Mouse (Mus musculus) bone marrow, adult 2 months (tissue): Measurements from ENCODE around the gene Jarid2. TPM values are rescaled to one million over a fixed set of nuclear protein-coding genes. Genes with fewer than 3 reads are reported as not detected.
"Not testable (repeated sequence)": the region's sequence is repeated elsewhere in the genome, so short reads cannot be mapped to it uniquely, and the experiment has no call there.

Experiments used
- H3K27ac ChIP-seq: fragments of 200-500 bp; 2 replicates; pipeline ENCODE4 v1.5.1; 2012; ENCODE audit warnings: low read depth, mild to moderate bottlenecking, control low read depth, inconsistent platforms, low read length; ENCODE audit not compliant: control insufficient read depth, poor library complexity, insufficient read depth
- H3K4me1 ChIP-seq: fragments of 200-500 bp; 2 replicates; pipeline ENCODE4 v1.6.1; 2011; ENCODE audit warnings: low read length; ENCODE audit not compliant: control insufficient read depth, insufficient read depth
- H3K4me3 ChIP-seq: fragments of 200-500 bp; replicated peaks from 2 replicates; pipeline ENCODE3; 2011; ENCODE audit warnings: mild to moderate bottlenecking, low read depth, low read length, control low read depth; ENCODE audit not compliant: control insufficient read depth
- CTCF ChIP-seq: fragments of 200-500 bp; IDR thresholded peaks from 2 replicates; pipeline ENCODE4 v1.5.1; 2011; ENCODE audit warnings: low read length, control low read depth; ENCODE audit not compliant: control insufficient read depth, insufficient read depth
- POLR2A ChIP-seq: fragments of 200-500 bp; IDR thresholded peaks from 2 replicates; pipeline ENCODE4 v1.6.1; 2011; ENCODE audit warnings: low read depth, mild to moderate bottlenecking, control low read depth, low read length, borderline replicate concordance; ENCODE audit not compliant: control insufficient read depth
- WGBS: fragments of 180-500 bp; shearing (Covaris S2); methylation state at CpG from one replicate; pipeline ENCODE4 v1.1.7; 2018; 5-methylcytosine and 5-hydroxymethylcytosine counted together
- polyA plus RNA-seq: library from polyadenylated mRNA; stranded (reverse); fragments of >200 nt; gene quantifications from 2 replicates; pipeline ENCODE4 v1.2.4, GENCODE M21; 2011; ENCODE audit warnings: low replicate concordance; ENCODE audit not compliant: missing spikeins, insufficient read depth, insufficient read length

Jarid2 gene
- polyA plus RNA-seq, 1 experiment: 36.0 TPM

GRCm38 (mm10) chr13:44839866-44840835 is 110.9 kb downstream of the Jarid2 start:
- Histone ChIP-seq H3K4me3 (no peak overlapping the region), H3K4me1 (no peaks in the 10 kb centered on the region), H3K27ac (no peak overlapping the region)
- TF ChIP-seq CTCF: no peak
- TF ChIP-seq POLR2A: no peak
- 40% methylated on average over 20 of the region's 20 CpGs for WGBS

GRCm38 (mm10) chr13:44851426-44851825 is 122.2 kb downstream of the Jarid2 start:
- H3K27ac ChIP-seq: no peak overlapping the region

GRCm38 (mm10) chr13:44852024-44852423 is 122.8 kb downstream of the Jarid2 start:
- WGBS: 64% methylated on average over 3 of the region's 3 CpGs
- no peak overlapping the region for H3K27ac ChIP-seq
- TF ChIP-seq CTCF: no peak
- TF ChIP-seq POLR2A: no peak
- no peaks in the 10 kb centered on the region for H3K4me1 ChIP-seq
- no peak overlapping the region for H3K4me3 ChIP-seq

More at GRCm38 (mm10) chr13:44851426-44851825, 122.2 kb downstream of the Jarid2 start:
- TF ChIP-seq POLR2A (no peak), CTCF (no peak)
- Histone ChIP-seq H3K4me3 (no peak overlapping the region), H3K4me1 (no peaks in the 10 kb centered on the region)
- WGBS: 91% methylated on average over 2 of the region's 2 CpGs

GRCm38 (mm10) chr13:44865566-44865965 is 136.3 kb downstream of the Jarid2 start:
- Histone ChIP-seq H3K4me1 (no peaks in the 10 kb centered on the region), H3K4me3 (no peak overlapping the region), H3K27ac (no peak overlapping the region)
- 48% methylated on average over 2 of the region's 2 CpGs for whole genome bisulfite sequencing
- TF ChIP-seq POLR2A (no peak), CTCF (no peak)

- TF ChIP-seq POLR2A (no peak), CTCF (no peak)
- WGBS: 79% methylated on average over 4 of the region's 4 CpGs
- H3K4me1 ChIP-seq: no peaks in the 10 kb centered on the region
- no peak overlapping the region for H3K4me3 ChIP-seq
- H3K27ac ChIP-seq: no peak overlapping the region
Measured at GRCm38 (mm10) chr13:44868037-44868650, 138.9 kb downstream of the Jarid2 start.

GRCm38 (mm10) chr13:44869418-44870119 is 140.3 kb downstream of the Jarid2 start:
- WGBS: 78% methylated on average over 47 of the region's 47 CpGs
- H3K4me3 ChIP-seq, H3K4me1 ChIP-seq, H3K27ac ChIP-seq: not testable (repeated sequence)

GRCm38 (mm10) chr13:44876799-44877198 is 147.5 kb downstream of the Jarid2 start:
- WGBS: 85% methylated on average over 2 of the region's 2 CpGs
- TF ChIP-seq POLR2A: no peak
- no peak for TF ChIP-seq CTCF
- H3K4me3 ChIP-seq: no peak overlapping the region
- H3K27ac ChIP-seq: no peak overlapping the region
- H3K4me1 ChIP-seq: no peaks in the 10 kb centered on the region

- H3K4me3 ChIP-seq: no peak overlapping the region
- TF ChIP-seq POLR2A: no peak
- WGBS: 92% methylated on average over 4 of the region's 4 CpGs
- no peak overlapping the region for H3K27ac ChIP-seq
- H3K4me1 ChIP-seq: no peaks in the 10 kb centered on the region
Measured at GRCm38 (mm10) chr13:44881001-44881400, 151.7 kb downstream of the Jarid2 start.
